In genomic region chr13:9451952-9452351, GRCm38 (mm10) we compare ENCODE assay signal across 17 mouse cellular contexts.
"Had no signal": no experiment of that assay in that cellular context is flagged by ENCODE, and none has a peak within 500 bp of the region (broad histone marks: within the 10 kb centered on the region; RNA-seq: fewer than 3 reads in every experiment).

No protein-coding gene starts in this region.

- H3K4me3 ChIP-seq: left cerebral cortex, adult 2 months; liver, embryonic 13.5 days; midbrain, embryonic 12.5 days; midbrain, embryonic 15.5 days; neural tube, embryonic 13.5 days; stomach, embryonic 15.5 days had no signal

- H3K27me3 ChIP-seq: liver, embryonic 13.5 days; midbrain, embryonic 12.5 days; midbrain, embryonic 15.5 days; neural tube, embryonic 13.5 days; stomach, embryonic 15.5 days had no signal

- DNase-seq: kidney, adult 9 months; kidney, postnatal 14 days; kidney, postnatal 4 days; layer of hippocampus, adult 9-11 months; liver, embryonic 13.5 days; lung, adult 2 months; lung, postnatal 14 days; lung, postnatal 4 days; retina, postnatal 1 day; right cerebral cortex, postnatal 25 days; spleen, adult 18-20 months; thymus, postnatal 25 days had no signal

- ATAC-seq: midbrain, embryonic 15.5 days had no signal

- H3K4me2 ChIP-seq: liver, embryonic 13.5 days; midbrain, embryonic 12.5 days; midbrain, embryonic 15.5 days; neural tube, embryonic 13.5 days; stomach, embryonic 15.5 days had no signal

- H3K27ac ChIP-seq: left cerebral cortex, adult 2 months; liver, embryonic 13.5 days; midbrain, embryonic 12.5 days; midbrain, embryonic 15.5 days; neural tube, embryonic 13.5 days; stomach, embryonic 15.5 days had no signal

- H3K36me3 ChIP-seq: liver, embryonic 13.5 days; midbrain, embryonic 12.5 days; midbrain, embryonic 15.5 days; neural tube, embryonic 13.5 days; stomach, embryonic 15.5 days had no signal

- H3K9me3 ChIP-seq: liver, embryonic 13.5 days; midbrain, embryonic 12.5 days; midbrain, embryonic 15.5 days; neural tube, embryonic 13.5 days; stomach, embryonic 15.5 days had no signal

- H3K4me1 ChIP-seq: midbrain, embryonic 12.5 days; midbrain, embryonic 15.5 days; stomach, embryonic 15.5 days had no signal

- H3K9ac ChIP-seq: liver, embryonic 13.5 days; midbrain, embryonic 12.5 days; midbrain, embryonic 15.5 days; neural tube, embryonic 13.5 days; stomach, embryonic 15.5 days had no signal
